Mouse (Mus musculus) lung, postnatal 25 days (tissue): ENCODE measurements around the gene Ddx5.
"Not testable (repeated sequence)": the region's sequence is repeated elsewhere in the genome, so short reads cannot be mapped to it uniquely, and the experiment has no call there.

Experiments used
- DNase-seq: peaks from one replicate; pipeline ENCODE4 v3.0.0; 2022; ENCODE audit warnings: low spot score

The Ddx5 gene

GRCm38 (mm10) chr11:106788026-106788774, 785 bp downstream of the Ddx5 start:
- DNase-seq, result peak; percentile 97

- peak; percentile 93 for DNase-seq
Measured at GRCm38 (mm10) chr11:106787131-106788025, 1.6 kb downstream of the Ddx5 start.

- DNase-seq, result no peak
Measured at GRCm38 (mm10) chr11:106785043-106785442, 3.9 kb downstream of the Ddx5 start.

- no peak for DNase-seq
Measured at GRCm38 (mm10) chr11:106784476-106784875, 4.5 kb downstream of the Ddx5 start.

GRCm38 (mm10) chr11:106782841-106783764, 5.9 kb downstream of the Ddx5 start:
- DNase-seq, result no peak

GRCm38 (mm10) chr11:106782271-106782670, 6.7 kb downstream of the Ddx5 start:
- DNase-seq, result not testable (repeated sequence)

GRCm38 (mm10) chr11:106780590-106781220, 8.3 kb downstream of the Ddx5 start:
- DNase-seq, result no peak

- DNase-seq, result no peak
Measured at GRCm38 (mm10) chr11:106780089-106780425, 8.9 kb downstream of the Ddx5 start.

- peak; percentile 95 for DNase-seq
Measured at GRCm38 (mm10) chr11:106779388-106780088, 9.4 kb downstream of the Ddx5 start, which contains the start of gene Polg2. Polg2 (minus strand) TSS chr11:106779537.

GRCm38 (mm10) chr11:106778589-106779387, 10.2 kb downstream of the Ddx5 start:
- DNase-seq, result no peak

GRCm38 (mm10) chr11:106778132-106778531, 10.9 kb downstream of the Ddx5 start:
- DNase-seq, result no peak

GRCm38 (mm10) chr11:106777395-106777794, 11.6 kb downstream of the Ddx5 start:
- no peak for DNase-seq

GRCm38 (mm10) chr11:106776960-106777359, 12.0 kb downstream of the Ddx5 start:
- DNase-seq, result peak; percentile 51

- DNase-seq, result no peak
Measured at GRCm38 (mm10) chr11:106773061-106773460, 15.9 kb downstream of the Ddx5 start.

GRCm38 (mm10) chr11:106770195-106770974, 18.6 kb downstream of the Ddx5 start:
- DNase-seq, result no peak

GRCm38 (mm10) chr11:106767516-106767915, 21.5 kb downstream of the Ddx5 start:
- DNase-seq, result no peak

GRCm38 (mm10) chr11:106766611-106767162, 22.3 kb downstream of the Ddx5 start:
- DNase-seq, result no peak

GRCm38 (mm10) chr11:106762800-106763185, 26.2 kb downstream of the Ddx5 start:
- no peak for DNase-seq
